Mouse (Mus musculus): ENCODE measurements around the gene Gm2431. TPM values are rescaled to one million over a fixed set of nuclear protein-coding genes. Genes with fewer than 3 reads are reported as not detected.
"Not testable (repeated sequence)": the region's sequence is repeated elsewhere in the genome, so short reads cannot be mapped to it uniquely, and the experiment has no call there.

Gene Gm2431
- total RNA-seq, 2 experiments from 2014 or later = not detected

DNA sequence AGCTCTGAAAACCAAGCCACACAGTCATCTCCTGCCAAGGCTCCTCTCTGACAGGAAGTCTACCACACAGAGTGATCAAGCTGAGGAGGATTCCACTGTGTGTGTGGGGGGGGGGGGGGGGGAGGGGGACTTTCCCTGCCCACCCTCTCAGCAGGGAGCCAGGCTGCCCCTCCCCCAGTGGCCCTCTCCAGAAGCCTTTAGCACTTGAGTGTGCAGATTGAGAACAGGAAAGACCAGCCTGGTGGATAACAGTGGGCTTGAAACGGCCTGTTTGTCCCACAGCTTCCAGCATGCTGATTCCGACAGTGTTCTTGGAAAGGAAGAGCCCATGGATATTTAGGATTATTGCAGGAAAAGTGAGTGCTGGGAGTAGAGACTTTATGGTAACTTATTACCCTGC is 33.6 kb downstream of the Gm2431 start:
- no peak for ATAC-seq (replicated peaks; ENCODE audit: low FRiP score, poor library complexity, severe bottlenecking)

DNA sequence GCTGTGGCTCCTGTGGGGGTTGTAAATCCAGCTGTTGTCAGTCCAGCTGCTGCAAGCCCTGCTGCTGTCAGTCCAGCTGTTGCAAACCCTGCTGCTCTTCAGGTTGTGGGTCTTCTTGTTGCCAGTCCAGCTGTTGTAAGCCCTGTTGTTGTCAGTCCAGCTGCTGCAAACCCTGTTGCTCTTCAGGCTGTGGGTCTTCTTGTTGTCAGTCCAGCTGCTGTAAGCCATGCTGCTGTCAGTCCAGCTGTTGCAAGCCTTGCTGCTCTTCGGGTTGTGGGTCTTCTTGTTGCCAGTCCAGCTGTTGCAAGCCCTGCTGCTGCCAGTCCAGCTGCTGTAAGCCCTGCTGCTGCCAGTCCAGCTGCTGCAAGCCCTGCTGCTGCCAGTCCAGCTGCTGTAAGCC is 46.0 kb downstream of the Gm2431 start:
- not testable (repeated sequence) for ATAC-seq (replicated peaks; ENCODE audit: low FRiP score, poor library complexity, severe bottlenecking)

DNA sequence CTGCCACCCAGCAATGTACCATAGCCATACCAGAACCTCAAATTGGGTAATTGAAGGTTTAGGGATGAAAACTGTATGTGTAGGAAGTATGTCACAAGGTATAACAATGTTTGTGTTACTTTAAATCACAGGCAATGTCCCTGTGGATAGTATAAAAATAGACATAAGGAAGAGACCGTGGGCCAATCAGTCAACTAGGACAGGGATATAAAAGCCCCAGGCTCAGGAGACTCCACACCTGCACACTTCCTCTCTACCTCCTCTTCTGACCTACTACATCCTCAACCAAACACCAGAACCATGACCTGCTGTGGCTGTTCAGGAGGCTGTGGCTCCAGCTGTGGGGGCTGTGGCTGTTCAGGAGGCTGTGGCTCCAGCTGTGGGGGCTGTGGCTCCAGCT is 46.6 kb downstream of the Gm2431 start, which contains the start of gene Gm7579:
Gene Gm7579 (plus strand): TSS at position 301 of the 400 bp plus-strand sequence.
- ATAC-seq (replicated peaks; ENCODE audit: low FRiP score, poor library complexity, severe bottlenecking) = no peak

Other genes with a start within 250 kb of the Gm2431 start
- gene Mob2, start 197.3 kb downstream of the Gm2431 start, total RNA-seq (2015; ENCODE audit: low replicate concordance) = 74.6 and 92.6 TPM in 2 replicates
- gene Mob2, start 197.3 kb downstream of the Gm2431 start, total RNA-seq (2017; ENCODE audit: low replicate concordance) = 59.1 and 69.3 TPM in 2 replicates
- gene Dusp8, start 162.5 kb downstream of the Gm2431 start, total RNA-seq (2015; ENCODE audit: low replicate concordance) = 21.6 and 23.5 TPM in 2 replicates
- gene Dusp8, start 162.5 kb downstream of the Gm2431 start, total RNA-seq (2017; ENCODE audit: low replicate concordance) = 8.1 and 11.2 TPM in 2 replicates
- gene Gm45618, start 137.6 kb downstream of the Gm2431 start, total RNA-seq (2015; ENCODE audit: low replicate concordance) = not detected in 2 replicates
- not detected in 2 replicates for gene Gm45618, start 137.6 kb downstream of the Gm2431 start, total RNA-seq (2017; ENCODE audit: low replicate concordance)
- not detected in 2 replicates for gene Gm39115, start 122.3 kb downstream of the Gm2431 start, total RNA-seq (2015; ENCODE audit: low replicate concordance)
- not detected in 2 replicates for gene Gm39115, start 122.3 kb downstream of the Gm2431 start, total RNA-seq (2017; ENCODE audit: low replicate concordance)
- gene Gm45337, start 113.7 kb downstream of the Gm2431 start, total RNA-seq (2015; ENCODE audit: low replicate concordance) = not detected in 2 replicates
- not detected in 2 replicates for gene Gm45337, start 113.7 kb downstream of the Gm2431 start, total RNA-seq (2017; ENCODE audit: low replicate concordance)
- gene Gm29735, start 101.2 kb downstream of the Gm2431 start, total RNA-seq (2015; ENCODE audit: low replicate concordance) = not detected in 2 replicates
- not detected in 2 replicates for gene Gm29735, start 101.2 kb downstream of the Gm2431 start, total RNA-seq (2017; ENCODE audit: low replicate concordance)
- not detected in 2 replicates for gene Gm4553, start 92.6 kb downstream of the Gm2431 start, total RNA-seq (2015; ENCODE audit: low replicate concordance)
- not detected in 2 replicates for gene Gm4553, start 92.6 kb downstream of the Gm2431 start, total RNA-seq (2017; ENCODE audit: low replicate concordance)
- gene Krtap5-2, start 82.3 kb downstream of the Gm2431 start, total RNA-seq (2015; ENCODE audit: low replicate concordance) = not detected in 2 replicates
- not detected in 2 replicates for gene Krtap5-2, start 82.3 kb downstream of the Gm2431 start, total RNA-seq (2017; ENCODE audit: low replicate concordance)
- not detected in 2 replicates for gene Gm10153, start 68.0 kb downstream of the Gm2431 start, total RNA-seq (2015; ENCODE audit: low replicate concordance)
- not detected in 2 replicates for gene Gm10153, start 68.0 kb downstream of the Gm2431 start, total RNA-seq (2017; ENCODE audit: low replicate concordance)
- gene Krtap5-3, start 57.0 kb downstream of the Gm2431 start, total RNA-seq (2015; ENCODE audit: low replicate concordance) = not detected in 2 replicates
- gene Krtap5-3, start 57.0 kb downstream of the Gm2431 start, total RNA-seq (2017; ENCODE audit: low replicate concordance) = not detected in 2 replicates
- gene Gm7579, start 46.5 kb downstream of the Gm2431 start, total RNA-seq (2015; ENCODE audit: low replicate concordance) = not detected in 2 replicates
- not detected in 2 replicates for gene Gm7579, start 46.5 kb downstream of the Gm2431 start, total RNA-seq (2017; ENCODE audit: low replicate concordance)
- gene Krtap5-5, start 28.4 kb downstream of the Gm2431 start, total RNA-seq (2015; ENCODE audit: low replicate concordance) = not detected in 2 replicates
- gene Krtap5-5, start 28.4 kb downstream of the Gm2431 start, total RNA-seq (2017; ENCODE audit: low replicate concordance) = not detected in 2 replicates
- gene Gm40460, start 17.3 kb downstream of the Gm2431 start, total RNA-seq (2015; ENCODE audit: low replicate concordance) = not detected in 2 replicates
- not detected in 2 replicates for gene Gm40460, start 17.3 kb downstream of the Gm2431 start, total RNA-seq (2017; ENCODE audit: low replicate concordance)
- gene Gm4559, start 16.0 kb upstream of the Gm2431 start, total RNA-seq (2015; ENCODE audit: low replicate concordance) = not detected in 2 replicates
- not detected in 2 replicates for gene Gm4559, start 16.0 kb upstream of the Gm2431 start, total RNA-seq (2017; ENCODE audit: low replicate concordance)
- not detected in 2 replicates for gene Krtap5-1, start 38.8 kb upstream of the Gm2431 start, total RNA-seq (2015; ENCODE audit: low replicate concordance)
- not detected in 2 replicates for gene Krtap5-1, start 38.8 kb upstream of the Gm2431 start, total RNA-seq (2017; ENCODE audit: low replicate concordance)
- gene Krtap5-4, start 45.2 kb upstream of the Gm2431 start, total RNA-seq (2015; ENCODE audit: low replicate concordance) = not detected in 2 replicates
- not detected in 2 replicates for gene Krtap5-4, start 45.2 kb upstream of the Gm2431 start, total RNA-seq (2017; ENCODE audit: low replicate concordance)
- not detected in 2 replicates for gene Ifitm10, start 115.4 kb upstream of the Gm2431 start, total RNA-seq (2015; ENCODE audit: low replicate concordance)
- gene Ifitm10, start 115.4 kb upstream of the Gm2431 start, total RNA-seq (2017; ENCODE audit: low replicate concordance) = not detected in 2 replicates
- gene Gm49369, start 124.3 kb upstream of the Gm2431 start, total RNA-seq (2015; ENCODE audit: low replicate concordance) = not detected in 2 replicates
- gene Gm49369, start 124.3 kb upstream of the Gm2431 start, total RNA-seq (2017; ENCODE audit: low replicate concordance) = 143 and 216 TPM in 2 replicates
- gene Ctsd, start 129.7 kb upstream of the Gm2431 start, total RNA-seq (2015; ENCODE audit: low replicate concordance) = 207 and 227 TPM in 2 replicates
- 161 and 184 TPM in 2 replicates for gene Ctsd, start 129.7 kb upstream of the Gm2431 start, total RNA-seq (2017; ENCODE audit: low replicate concordance)
- not detected in 2 replicates for gene Syt8, start 176.5 kb upstream of the Gm2431 start, total RNA-seq (2015; ENCODE audit: low replicate concordance)
- not detected in 2 replicates for gene Syt8, start 176.5 kb upstream of the Gm2431 start, total RNA-seq (2017; ENCODE audit: low replicate concordance)
- not detected in 2 replicates for gene Tnni2, start 183.5 kb upstream of the Gm2431 start, total RNA-seq (2015; ENCODE audit: low replicate concordance)
- not detected in 2 replicates for gene Tnni2, start 183.5 kb upstream of the Gm2431 start, total RNA-seq (2017; ENCODE audit: low replicate concordance)
- 88.0 and 115 TPM in 2 replicates for gene Lsp1, start 202.5 kb upstream of the Gm2431 start, total RNA-seq (2015; ENCODE audit: low replicate concordance)
- 64.5 and 76.5 TPM in 2 replicates for gene Lsp1, start 202.5 kb upstream of the Gm2431 start, total RNA-seq (2017; ENCODE audit: low replicate concordance)
- not detected in 2 replicates for gene Tnnt3, start 240.5 kb upstream of the Gm2431 start, total RNA-seq (2015; ENCODE audit: low replicate concordance)
- gene Tnnt3, start 240.5 kb upstream of the Gm2431 start, total RNA-seq (2017; ENCODE audit: low replicate concordance) = not detected in 2 replicates

Data from erythroid progenitor cell, adult 5-6 weeks (primary cell).